Mouse (Mus musculus) kidney, adult 2 months (tissue): ENCODE measurements around the gene Nexmif. TPM values are rescaled to one million over a fixed set of nuclear protein-coding genes. Genes with fewer than 3 reads are reported as not detected.
A peak's percentile ranks its signal among the peaks of the same experiment; 100 is the strongest.
"Not testable (repeated sequence)": the region's sequence is repeated elsewhere in the genome, so short reads cannot be mapped to it uniquely, and the experiment has no call there.

Experiments
- DNase-seq: peaks from one replicate; pipeline ENCODE4 v3.0.0; 2021
- H3K27ac ChIP-seq: fragments of 200-500 bp; 2 replicates; pipeline ENCODE4 v1.5.1; 2012; ENCODE audit warnings: low read depth, low read length, control low read depth, inconsistent platforms; ENCODE audit not compliant: insufficient read depth
- H3K27me3 ChIP-seq: fragments of 200-500 bp; replicated peaks from 2 replicates; pipeline ENCODE4 v1.6.1; 2012; ENCODE audit warnings: mild to moderate bottlenecking, moderate library complexity, low read length, inconsistent platforms; ENCODE audit not compliant: control insufficient read depth, insufficient read depth
- H3K36me3 ChIP-seq: fragments of 200-500 bp; 2 replicates; pipeline ENCODE4 v1.6.1; 2012; ENCODE audit warnings: mild to moderate bottlenecking, moderate library complexity, low read length, inconsistent platforms; ENCODE audit not compliant: control insufficient read depth, insufficient read depth
- H3K4me1 ChIP-seq: fragments of 200-500 bp; 2 replicates; pipeline ENCODE4 v1.6.1; 2011; ENCODE audit warnings: low read length; ENCODE audit not compliant: control insufficient read depth, insufficient read depth
- H3K4me3 ChIP-seq: fragments of 200-500 bp; 2 replicates; pipeline ENCODE4 v1.5.1; 2011; ENCODE audit warnings: mild to moderate bottlenecking, low read depth, low read length, control low read depth; ENCODE audit not compliant: insufficient read depth
- CTCF ChIP-seq: fragments of 200-500 bp; conservative IDR thresholded peaks from 2 replicates; pipeline ENCODE4 v1.5.1; 2011; ENCODE audit warnings: low read depth, mild to moderate bottlenecking, control low read depth, low read length, moderate library complexity, mixed read lengths; ENCODE audit not compliant: insufficient read depth, insufficient read length
- POLR2A ChIP-seq: fragments of 200-500 bp; IDR thresholded peaks from one replicate; pipeline ENCODE4 v1.6.1; 2011; ENCODE audit warnings: low read depth, low read length, control low read depth
- WGBS: fragments of 180-500 bp; shearing (Covaris S2); methylation state at CpG from one replicate; pipeline ENCODE4 v1.1.7; 2018; 5-methylcytosine and 5-hydroxymethylcytosine counted together
- polyA plus RNA-seq: library from polyadenylated mRNA; depleted of rRNA; stranded (reverse); fragments of >200 nt; gene quantifications from 2 replicates; pipeline ENCODE4 v1.2.3, GENCODE M21; 2012

Gene Nexmif
- polyA plus RNA-seq, 1 experiment = 0.09 TPM

DNA sequence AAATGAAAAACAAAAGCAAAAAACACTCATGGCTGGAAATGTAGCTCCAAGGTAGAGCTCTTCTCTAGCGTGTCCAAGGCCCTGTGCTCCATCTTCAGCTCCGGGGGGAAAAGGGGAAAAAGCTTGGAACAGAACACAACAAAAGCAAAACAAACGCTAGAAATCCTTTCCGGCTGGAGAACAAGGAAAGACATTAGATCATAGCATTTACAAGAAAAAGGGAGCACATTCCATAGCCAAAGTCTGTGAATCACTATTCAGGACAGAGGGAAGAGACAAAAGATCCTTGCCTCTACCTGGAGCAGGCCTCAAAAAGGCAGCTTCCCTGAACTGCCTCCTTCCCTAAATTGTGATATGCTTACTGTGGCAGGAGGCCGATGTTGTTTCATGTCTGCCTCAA lies 4.4 kb downstream of the Nexmif start:
- TF ChIP-seq CTCF = no peak
- TF ChIP-seq POLR2A = no peak
- no peak overlapping the region for H3K4me3 ChIP-seq
- no peak overlapping the region for H3K27ac ChIP-seq

DNA sequence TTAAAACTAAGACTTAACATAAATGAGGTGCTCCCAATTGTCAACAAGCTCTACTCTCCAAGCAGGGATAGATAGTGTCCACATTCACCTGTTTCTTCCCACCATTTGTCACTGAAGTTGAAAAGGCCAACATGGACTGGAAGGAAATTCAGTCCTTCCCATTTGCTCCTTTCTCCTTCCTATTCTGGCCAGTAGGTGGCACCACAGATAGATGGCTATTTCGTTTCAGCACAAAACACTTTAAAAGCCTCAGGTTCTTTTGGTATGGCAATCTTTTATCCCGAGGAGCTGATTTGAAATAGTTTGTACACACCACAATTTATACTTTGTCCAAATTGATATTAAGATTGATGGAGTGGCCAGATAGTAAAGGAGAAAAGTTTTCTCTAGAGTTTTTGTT lies 21.7 kb downstream of the Nexmif start:
- 0% methylated on average over 2 of the region's 2 CpGs for WGBS
- Histone ChIP-seq H3K4me1 (no peaks in the 10 kb centered on the region), H3K36me3 (no peaks in the 10 kb centered on the region), H3K27me3 (no peaks in the 10 kb centered on the region), H3K4me3 (no peak overlapping the region), H3K27ac (no peak overlapping the region)
- DNase-seq = peak; percentile 48
- TF ChIP-seq CTCF (0 out of 2 replicates have a peak, but pooled peaks have one; percentile 1), POLR2A (no peak)

More for the DNA sequence above, 4.4 kb downstream of the Nexmif start:
- Histone ChIP-seq H3K4me1 (no peaks in the 10 kb centered on the region), H3K36me3 (no peaks in the 10 kb centered on the region), H3K27me3 (no peaks in the 10 kb centered on the region)
- 86% methylated on average over 5 of the region's 5 CpGs for WGBS
- DNase-seq = no peak

DNA sequence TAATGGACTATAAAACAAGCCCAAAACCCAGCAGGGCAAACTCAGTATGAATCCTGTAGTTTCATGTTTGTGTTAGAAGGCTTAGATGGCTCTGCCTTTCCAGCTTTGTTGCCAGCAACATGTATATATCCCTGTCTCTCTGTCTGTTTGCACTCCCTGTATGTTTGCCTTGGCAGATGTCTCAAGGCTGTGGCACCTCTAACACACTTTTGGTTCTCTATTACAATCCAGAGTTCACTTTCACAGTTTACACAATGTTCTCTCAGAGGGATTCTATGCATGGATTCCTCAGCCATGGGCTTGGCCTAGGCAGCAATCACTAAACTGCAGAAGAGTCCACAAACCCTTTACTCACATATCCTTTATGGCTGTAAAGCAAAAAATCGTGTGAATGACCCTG lies 50.9 kb downstream of the Nexmif start:
- no peak for TF ChIP-seq CTCF
- no peak for TF ChIP-seq POLR2A
- DNase-seq = no peak
- WGBS = 45% methylated on average over 1 of the region's 1 CpGs

DNA sequence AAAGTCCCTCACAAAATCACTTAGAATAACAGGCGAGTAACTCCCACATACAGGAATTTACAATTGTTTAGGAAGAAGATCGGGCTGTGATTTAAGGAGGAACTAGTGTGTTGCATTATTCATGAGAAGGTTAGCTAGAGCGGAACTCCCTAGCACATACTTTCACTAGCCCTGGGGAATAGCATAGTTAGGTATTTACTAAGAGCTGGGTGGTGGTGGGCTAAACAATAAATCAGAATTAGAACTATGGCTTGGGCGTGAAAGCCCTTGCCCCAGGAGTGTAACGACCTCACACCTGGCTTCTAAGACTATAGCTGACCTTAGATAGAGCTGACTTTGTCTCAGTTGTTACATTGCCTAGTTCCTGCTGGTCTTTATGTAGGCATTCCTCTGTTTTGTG lies 85.7 kb downstream of the Nexmif start:
- not testable (repeated sequence) for H3K36me3 ChIP-seq, H3K27me3 ChIP-seq, DNase-seq, H3K4me3 ChIP-seq, H3K4me1 ChIP-seq, H3K27ac ChIP-seq
- 44% methylated on average over 5 of the region's 5 CpGs for WGBS

More for the DNA sequence above, 50.9 kb downstream of the Nexmif start:
- Histone ChIP-seq H3K27me3 (no peaks in the 10 kb centered on the region), H3K4me3 (no peak overlapping the region), H3K27ac (no peak overlapping the region), H3K36me3 (no peaks in the 10 kb centered on the region), H3K4me1 (no peaks in the 10 kb centered on the region)

DNA sequence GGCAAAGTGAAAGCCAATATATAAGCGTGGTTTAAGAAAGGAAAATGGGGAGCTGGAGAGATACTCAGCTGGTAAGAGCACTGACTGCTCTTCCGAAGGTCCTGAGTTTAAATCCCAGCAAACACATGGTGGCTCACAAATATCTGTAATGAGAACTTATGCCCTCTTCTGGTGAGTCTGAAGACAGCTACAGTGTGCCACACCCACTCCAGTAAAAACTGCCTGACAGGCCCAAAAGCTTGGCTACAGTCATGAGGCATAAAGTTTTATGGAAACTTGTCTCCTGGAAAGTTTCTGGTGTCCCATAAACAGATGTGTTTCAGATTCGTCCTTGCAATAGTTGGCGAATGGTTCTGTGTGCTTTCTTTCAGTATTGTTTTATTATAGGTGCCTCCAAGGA lies 86.4 kb downstream of the Nexmif start:
- no peak for TF ChIP-seq CTCF
- no peak for TF ChIP-seq POLR2A
- no peak for DNase-seq
- Histone ChIP-seq H3K36me3 (no peaks in the 10 kb centered on the region), H3K27me3 (no peaks in the 10 kb centered on the region), H3K27ac (no peak overlapping the region), H3K4me1 (no peaks in the 10 kb centered on the region), H3K4me3 (no peak overlapping the region)
- 59% methylated on average over 4 of the region's 4 CpGs for WGBS

DNA sequence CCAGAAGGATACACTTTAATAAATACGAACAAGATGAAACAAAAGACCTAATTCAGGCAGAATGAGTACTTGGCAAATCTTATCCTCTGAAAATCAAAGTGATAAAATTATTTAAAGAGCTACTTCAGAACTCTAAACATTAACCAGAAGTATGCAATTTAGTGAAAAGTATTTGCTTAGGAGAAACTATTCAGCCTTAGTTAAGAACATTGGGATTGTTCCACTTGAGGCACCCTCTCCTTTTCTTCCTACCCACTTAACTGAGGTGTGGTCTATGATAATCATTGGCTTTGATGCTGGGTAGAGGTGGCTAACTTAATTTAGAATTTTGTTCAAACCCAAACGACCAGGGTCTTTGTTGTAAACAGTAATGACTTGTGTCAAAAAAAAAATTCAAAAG lies 146.1 kb downstream of the Nexmif start:
- Histone ChIP-seq H3K36me3 (no peaks in the 10 kb centered on the region), H3K4me3 (no peak overlapping the region), H3K27ac (no peak overlapping the region), H3K4me1 (no peaks in the 10 kb centered on the region), H3K27me3 (no peaks in the 10 kb centered on the region)
- TF ChIP-seq POLR2A (no peak), CTCF (no peak)
- 22% methylated on average over 2 of the region's 2 CpGs for WGBS
- no peak for DNase-seq

DNA sequence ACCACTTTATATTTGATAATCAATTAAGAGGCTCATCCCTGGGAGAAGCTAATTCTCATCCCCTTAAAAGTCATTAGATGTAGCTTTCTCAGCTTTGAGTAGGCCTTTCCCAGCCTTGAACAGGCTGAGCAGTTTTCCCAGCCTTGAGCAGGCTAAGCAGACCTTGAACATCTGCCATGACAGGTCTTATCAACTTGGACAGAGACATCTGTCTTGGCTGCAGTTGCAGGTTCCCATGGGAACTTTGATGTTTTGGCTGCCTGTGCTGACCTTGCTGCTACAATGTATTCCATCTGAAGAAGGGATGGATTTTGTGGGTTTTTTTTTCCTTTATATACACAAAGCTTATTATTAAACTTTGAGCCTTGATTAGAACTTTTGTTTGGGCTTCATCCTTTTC lies 160.7 kb downstream of the Nexmif start:
- TF ChIP-seq CTCF (no peak), POLR2A (no peak)
- H3K27me3 ChIP-seq = no peaks in the 10 kb centered on the region
- no peak for DNase-seq
- no peak overlapping the region for H3K4me3 ChIP-seq
- no peaks in the 10 kb centered on the region for H3K36me3 ChIP-seq
- H3K27ac ChIP-seq = no peak overlapping the region
- H3K4me1 ChIP-seq = no peaks in the 10 kb centered on the region

DNA sequence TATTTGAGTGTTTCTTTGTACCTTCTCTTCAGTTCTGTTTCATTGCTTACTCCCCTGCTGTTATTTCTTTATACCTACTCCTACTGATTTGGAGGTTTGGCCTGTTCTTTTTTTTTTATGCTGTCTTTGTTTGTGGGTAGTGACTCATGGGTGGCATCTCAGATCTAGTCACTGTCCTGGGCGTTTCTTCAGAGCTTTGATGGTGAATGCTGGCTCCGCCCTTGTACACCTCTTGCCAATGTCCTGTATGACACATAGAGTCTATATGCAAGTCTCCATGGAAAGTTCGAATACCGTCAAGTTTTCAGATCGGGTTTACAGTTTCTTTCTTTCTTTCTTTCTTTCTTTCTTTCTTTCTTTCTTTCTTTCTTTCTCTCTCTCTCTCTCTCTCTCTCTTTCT lies 167.1 kb downstream of the Nexmif start:
- no peaks in the 10 kb centered on the region for H3K36me3 ChIP-seq
- H3K4me1 ChIP-seq = no peaks in the 10 kb centered on the region
- H3K27me3 ChIP-seq = no peaks in the 10 kb centered on the region
- WGBS = 79% methylated on average over 5 of the region's 5 CpGs
- no peak overlapping the region for H3K27ac ChIP-seq
- TF ChIP-seq POLR2A = no peak
- no peak for TF ChIP-seq CTCF
- no peak for DNase-seq
- no peak overlapping the region for H3K4me3 ChIP-seq
